Mouse (Mus musculus) brain, adult 2 months (tissue): Measurements from ENCODE around the gene Dhcr24.
A peak's percentile ranks its signal among the peaks of the same experiment; 100 is the strongest.

ENCODE experiments used
- DNase-seq: peaks from one replicate; pipeline ENCODE4 v3.0.0; 2011; ENCODE audit warnings: low read depth, low spot score

Dhcr24 gene

GRCm38 (mm10) chr4:106560846-106561781 lies at the start of gene Dhcr24:
Gene Dhcr24, plus strand, starts transcription at chr4:106561038.
- DNase-seq = peak; percentile 97

DNA sequence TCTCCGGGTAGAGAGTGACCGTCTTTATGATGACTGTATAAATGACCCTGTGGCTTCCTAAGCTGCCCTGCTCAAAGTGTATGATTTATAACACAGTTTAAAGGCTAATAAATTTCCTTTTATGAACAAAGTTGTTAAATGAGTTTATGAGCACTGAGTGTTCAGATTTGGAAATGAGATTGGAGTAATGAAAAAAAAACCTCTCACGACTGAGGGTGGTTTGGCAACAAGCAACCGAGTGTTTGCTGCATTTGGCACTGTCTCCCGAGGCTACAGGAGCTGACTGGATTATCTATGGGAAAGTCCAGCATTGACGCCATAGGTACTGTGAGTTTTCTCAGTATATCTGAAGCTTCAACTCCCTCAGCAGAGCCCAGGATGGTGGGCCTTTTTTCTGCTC lies 46.2 kb upstream of the Dhcr24 start:
- DNase-seq = peak; percentile 43

DNA sequence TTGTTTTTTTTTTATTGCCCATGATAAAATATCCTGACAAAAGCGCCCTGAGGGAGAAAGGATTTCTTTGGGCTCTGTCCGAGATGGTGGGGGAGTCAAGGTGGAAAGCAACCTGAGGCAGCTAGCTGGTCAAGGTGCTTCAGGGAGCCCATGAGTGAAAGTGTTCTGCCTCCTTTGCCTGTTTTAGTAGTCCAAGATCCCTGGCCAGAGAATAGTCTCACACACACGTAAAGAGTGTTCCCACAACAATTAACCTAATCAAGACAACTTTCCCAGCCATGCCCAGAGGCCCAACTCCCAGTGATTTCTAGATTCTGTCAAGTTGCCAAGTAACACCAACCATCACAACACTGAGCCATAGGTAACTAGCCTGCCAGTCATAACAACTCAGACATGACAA lies 38.3 kb upstream of the Dhcr24 start:
- DNase-seq = no peak

DNA sequence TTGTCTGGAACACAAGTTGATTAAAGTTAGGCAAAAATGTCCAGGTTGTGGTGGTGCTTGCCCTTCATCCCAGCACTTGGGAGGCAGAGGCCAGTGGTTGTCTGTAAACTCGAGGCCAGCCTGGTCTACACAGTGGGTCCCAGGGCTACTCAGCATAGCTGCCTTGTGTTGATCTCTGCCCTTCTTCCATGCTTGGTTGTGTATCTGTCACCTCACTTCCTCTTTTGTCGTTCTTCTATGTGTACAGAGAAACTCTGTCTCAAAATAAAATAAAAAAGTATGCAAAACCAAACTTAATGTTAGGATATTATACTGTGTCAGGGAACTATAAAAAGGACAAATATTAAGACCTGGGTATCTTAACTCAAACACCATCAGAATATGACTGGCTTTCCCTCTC lies 36.7 kb upstream of the Dhcr24 start:
- no peak for DNase-seq

- no peak for DNase-seq
Measured at GRCm38 (mm10) chr4:106525001-106525400, 35.8 kb upstream of the Dhcr24 start.

DNA sequence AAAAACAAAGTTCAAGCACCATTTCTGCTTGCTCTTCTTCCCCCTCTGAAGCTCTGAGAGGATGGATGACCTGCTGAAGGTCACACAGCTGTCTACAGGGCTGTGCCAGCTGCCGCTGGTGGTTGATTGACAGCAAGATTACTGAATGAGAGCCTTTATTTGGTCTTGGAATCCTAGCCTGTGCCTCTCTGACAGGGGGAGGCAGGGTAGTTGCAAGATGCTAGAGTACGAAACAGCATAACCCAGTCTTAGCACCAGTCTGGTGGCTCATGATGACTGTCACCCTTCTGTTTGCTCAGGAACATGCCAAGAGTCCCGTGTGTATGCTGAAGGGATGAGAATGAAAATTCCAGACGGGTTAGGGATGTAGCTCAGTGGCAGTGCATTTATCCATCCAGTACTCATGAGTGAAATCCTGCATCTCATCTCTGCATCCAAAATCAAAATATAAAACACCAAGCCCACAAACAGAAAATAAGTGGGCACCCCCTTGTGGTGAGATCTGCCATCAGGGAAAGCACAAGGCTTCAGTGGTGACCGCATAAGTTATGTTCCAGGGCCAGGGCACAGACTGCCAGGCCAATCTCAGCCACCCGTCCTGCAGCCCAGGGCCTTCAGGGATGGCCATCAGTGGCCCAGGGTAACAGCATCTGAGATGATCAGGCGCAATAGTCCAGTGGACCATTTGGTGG lies 32.8 kb upstream of the Dhcr24 start:
- DNase-seq = peak; percentile 64

DNA sequence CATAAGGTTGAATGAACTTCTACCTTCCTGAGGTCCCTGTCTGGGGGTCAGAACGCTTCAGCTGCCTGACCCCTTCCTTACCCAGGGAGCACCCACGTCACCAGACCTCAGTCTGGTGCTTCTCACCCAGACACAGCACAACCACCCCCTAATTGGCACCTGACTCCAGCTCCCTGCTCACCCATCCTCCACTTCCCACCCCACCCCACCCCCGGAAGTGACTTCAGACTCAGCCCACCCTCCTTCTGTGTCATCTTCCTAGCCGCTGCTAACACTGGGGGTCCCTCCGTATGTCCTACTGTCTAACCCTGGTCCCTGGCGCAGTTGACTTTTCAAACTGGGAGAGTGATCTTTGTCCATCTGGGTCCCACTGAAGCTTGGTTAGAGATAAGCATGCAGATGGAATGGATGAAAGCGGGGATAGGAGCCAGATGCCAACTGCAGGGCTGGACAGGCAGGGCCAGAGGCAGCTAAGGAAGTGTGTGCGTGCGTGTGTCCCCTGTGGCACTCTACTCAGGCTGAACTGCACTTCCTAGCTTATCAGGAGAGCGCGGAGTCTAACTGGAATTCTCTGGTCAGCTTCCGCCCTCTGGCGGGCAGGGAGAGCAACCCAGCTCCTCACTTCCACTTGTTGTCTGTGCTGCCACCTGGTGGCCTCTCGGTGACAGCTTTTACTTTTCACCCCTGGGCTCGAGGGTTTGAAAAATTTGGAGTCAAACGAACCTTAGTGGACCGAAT lies 31.3 kb upstream of the Dhcr24 start:
- peak; percentile 96 for DNase-seq

DNA sequence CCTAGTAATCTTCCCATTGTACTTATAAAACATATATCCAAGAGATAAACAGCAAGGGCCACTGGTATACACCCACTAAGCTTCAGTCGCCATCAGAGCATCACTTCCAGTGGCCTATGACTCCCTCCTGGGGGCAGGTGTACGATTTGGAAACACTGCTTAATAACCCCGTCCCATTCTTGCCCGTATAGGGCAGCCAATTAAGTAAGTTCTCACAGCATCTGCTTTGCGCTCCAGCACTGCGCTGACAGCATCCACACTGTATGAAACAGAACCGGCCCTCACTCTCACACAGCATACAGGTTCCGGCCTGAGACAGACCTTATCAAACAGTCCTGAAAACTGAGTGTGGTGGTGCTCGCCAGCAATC lies 30.7 kb upstream of the Dhcr24 start:
- DNase-seq = no peak

GRCm38 (mm10) chr4:106533421-106534080 lies 27.3 kb upstream of the Dhcr24 start:
- peak; percentile 48 for DNase-seq

DNA sequence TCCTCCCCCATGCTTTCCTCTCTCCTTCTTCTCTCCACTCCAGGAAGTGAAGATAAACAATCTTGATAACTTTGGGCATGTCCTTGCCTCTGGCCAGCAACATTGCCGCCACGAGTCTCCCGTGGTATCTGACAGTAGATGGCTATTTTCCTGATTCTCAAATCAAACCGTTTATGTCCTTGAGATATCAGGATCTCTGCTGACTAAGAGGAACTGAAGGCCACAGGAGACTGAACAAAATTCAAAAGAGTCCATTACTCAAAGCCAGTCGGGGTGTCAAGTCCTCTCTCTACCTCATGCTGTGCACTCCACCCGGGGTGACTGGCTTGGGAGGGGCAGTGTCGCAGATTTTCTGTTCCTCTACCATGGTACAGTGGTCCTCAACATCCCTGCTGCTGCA lies 26.6 kb upstream of the Dhcr24 start:
- no peak for DNase-seq

- no peak for DNase-seq
Measured at GRCm38 (mm10) chr4:106539756-106540155, 21.1 kb upstream of the Dhcr24 start.

DNA sequence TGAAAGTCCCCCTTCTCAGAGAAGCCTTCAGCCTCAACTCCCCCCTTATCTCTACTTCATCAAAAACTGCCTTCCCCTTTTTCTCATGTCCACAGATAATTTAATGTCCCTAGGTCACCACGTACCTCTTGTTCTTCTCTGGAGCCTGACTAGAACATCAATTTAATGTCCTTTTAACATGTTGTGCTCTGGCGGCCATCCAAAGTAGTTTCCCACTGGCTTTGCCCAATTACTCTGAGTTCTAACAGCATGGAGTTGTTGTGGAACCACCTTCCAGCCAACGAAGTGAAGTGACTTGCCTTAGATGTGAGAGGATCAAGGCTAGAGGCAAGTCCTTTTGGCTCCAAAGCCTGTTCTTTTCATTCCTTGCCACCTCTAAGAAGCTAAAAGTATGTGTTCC lies 19.3 kb upstream of the Dhcr24 start:
- DNase-seq = no peak

DNA sequence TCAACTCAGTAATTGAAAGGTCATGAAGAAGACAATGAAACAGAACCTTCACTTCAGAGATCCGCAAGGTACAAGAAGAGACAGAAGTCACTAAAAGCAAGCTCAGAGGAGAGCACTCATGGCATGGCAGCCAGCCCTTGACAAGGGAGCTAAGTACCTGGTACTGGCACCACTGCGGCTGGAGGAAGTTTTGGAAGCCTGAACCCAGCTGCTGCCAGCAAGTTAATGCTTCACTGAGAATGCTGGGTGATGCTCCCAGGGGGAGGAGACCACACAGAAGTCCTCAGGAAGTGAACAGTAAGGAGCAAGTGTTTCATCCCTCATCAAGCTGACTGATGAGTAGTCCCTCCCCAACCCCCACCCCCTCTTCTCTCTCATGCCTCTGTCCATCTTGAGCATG lies 18.6 kb upstream of the Dhcr24 start:
- DNase-seq = no peak

DNA sequence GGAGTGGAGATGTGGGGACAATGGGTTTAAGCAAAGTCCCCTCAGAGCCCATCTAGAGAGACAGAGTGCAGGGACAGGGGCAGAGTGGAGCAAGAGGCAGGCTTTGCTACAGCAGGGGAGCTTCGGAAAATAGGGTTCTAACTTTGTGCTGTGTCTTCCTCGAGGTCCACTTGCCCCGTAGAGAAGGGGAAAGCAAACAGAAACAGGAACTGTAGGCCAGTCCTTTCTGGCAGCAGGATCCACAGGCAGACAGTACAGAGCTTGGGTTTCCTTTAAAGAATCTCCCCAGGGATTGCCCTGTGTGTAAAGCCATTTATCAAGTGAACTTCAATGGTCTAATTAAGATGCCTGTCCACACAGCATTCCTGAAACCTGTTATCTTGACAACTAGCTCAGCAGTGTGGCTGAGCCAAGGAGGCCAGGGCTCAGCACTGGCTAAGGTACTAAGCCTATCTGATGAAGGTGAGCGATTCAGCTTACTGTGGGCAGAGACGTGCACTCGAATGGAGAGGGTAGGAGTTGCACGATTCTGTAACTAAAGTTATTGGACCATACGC lies 14.9 kb upstream of the Dhcr24 start:
- DNase-seq = no peak

- no peak for DNase-seq
Measured at GRCm38 (mm10) chr4:106546896-106547295, 13.9 kb upstream of the Dhcr24 start.

GRCm38 (mm10) chr4:106548113-106548512 lies 12.7 kb upstream of the Dhcr24 start:
- DNase-seq = no peak

DNA sequence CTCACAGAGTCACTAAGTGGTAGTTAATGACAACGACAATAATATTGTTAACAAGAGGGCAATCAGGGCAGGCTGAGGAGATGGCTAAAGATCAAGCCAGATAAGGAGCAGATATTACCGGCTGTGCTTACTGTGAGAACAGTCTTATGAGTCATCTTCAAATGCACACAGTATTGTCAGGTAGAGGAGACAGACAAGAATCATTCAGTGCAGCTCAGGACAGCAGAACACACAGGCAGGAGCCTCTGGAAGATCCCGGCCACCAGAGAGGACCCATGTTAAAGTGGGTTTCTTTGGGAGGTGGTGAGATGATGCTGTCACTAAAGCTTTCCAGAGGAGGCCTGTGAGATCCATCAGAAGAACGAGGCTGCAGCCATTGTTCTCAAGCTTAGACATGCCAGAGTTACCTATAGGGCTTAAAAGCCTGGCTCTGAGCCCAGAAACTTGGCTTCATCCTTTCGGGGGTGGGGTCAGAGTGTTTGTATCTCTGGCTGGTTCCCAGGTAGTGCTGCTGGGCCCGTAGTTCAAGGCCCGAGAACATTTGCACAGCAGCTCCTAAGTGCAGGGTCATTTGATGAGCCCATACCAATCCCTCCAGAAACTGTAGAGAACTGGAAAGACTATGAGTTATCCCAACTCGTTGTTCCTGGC lies 10.2 kb upstream of the Dhcr24 start:
- DNase-seq = no peak

DNA sequence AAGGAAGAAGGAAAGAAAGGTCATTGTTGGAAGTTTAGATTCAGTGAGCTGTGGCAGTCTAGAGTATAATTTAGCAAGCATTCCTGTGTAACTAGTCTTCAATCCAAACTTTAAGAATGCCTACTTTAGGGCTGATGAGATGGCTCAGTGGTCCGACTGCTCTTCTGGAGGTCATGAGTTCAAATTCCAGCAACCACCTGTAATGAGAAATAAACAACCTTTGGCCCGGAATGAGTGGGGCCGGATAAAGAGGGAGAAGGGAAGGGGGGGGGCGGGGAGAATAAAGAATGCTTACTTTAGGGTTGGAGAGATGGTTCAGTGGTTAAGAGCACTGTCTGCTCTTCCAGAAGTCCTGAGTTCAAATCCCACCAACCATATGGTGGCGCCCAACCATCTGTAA lies 3.6 kb upstream of the Dhcr24 start:
- DNase-seq = no peak

GRCm38 (mm10) chr4:106557978-106558377 lies 2.9 kb upstream of the Dhcr24 start:
- no peak for DNase-seq

DNA sequence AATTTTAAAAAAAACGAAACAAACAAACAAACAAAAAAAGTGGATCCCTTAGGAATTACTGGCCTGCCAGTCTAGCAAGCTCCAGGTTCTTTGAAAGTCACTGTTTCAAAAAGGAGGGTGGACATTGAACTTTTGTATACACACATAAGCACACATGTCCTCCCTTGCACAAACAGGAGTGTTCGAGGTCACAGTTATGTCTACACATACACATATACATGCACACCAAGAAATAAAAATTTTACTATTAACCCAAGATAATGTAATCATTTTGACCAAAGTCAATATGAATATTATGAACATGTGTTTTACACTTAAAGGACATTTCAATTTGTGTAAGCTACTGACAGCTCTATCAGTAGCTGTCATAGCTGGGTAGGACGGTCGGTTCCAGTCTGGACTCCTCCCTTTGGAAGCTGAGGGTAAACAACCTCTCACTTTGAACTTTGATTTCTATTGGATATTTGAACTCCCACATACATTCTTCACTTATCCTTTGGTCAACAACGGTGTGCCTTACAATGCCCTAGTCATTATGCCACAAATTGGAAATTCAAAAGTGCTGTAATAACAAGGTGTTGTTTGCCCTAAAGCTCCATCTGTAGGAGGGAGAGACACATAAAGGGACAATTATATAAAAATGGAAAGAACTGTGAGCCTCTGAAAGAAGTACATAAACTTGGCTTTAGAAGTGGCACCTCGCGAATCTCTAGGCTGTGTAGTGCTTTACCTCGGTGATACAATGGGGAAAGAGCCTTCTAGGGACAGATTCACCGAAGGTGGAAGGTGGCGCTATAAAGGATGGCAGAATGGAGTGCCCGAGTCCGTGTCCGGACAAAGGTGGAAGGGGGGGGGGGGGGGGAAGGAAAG lies 1.3 kb upstream of the Dhcr24 start:
- peak; percentile 59 for DNase-seq
